Mouse (Mus musculus) CH12.LX (cell line): ENCODE results near the gene Uso1. TPM values are rescaled to one million over a fixed set of nuclear protein-coding genes. Genes with fewer than 3 reads are reported as not detected.

Experiments
- DNase-seq: peaks from one replicate; pipeline ENCODE4 v3.0.0-alpha.2; 2013; ENCODE audit errors: extremely low read depth
- H3K27ac ChIP-seq: 2 replicates; pipeline ENCODE4 v1.5.1; 2012; ENCODE audit warnings: low read depth, mild to moderate bottlenecking, control low read depth, moderate library complexity; ENCODE audit not compliant: insufficient read depth
- H3K27me3 ChIP-seq: replicated peaks from 2 replicates; pipeline ENCODE3; 2012; ENCODE audit warnings: inconsistent platforms
- H3K36me3 ChIP-seq, 2 experiments: replicated peaks in 1 of 2; 2 replicates each; pipeline versions ENCODE3 to v1.6.1; 2012; ENCODE audit warnings: inconsistent platforms in 1 of 2, low read length in 1 of 2, mild to moderate bottlenecking in 1 of 2, mixed read lengths in 1 of 2, moderate library complexity in 1 of 2; ENCODE audit not compliant: control insufficient read depth in 1 of 2, insufficient read depth in 1 of 2
- H3K4me1 ChIP-seq, 2 experiments: 2 replicates each; pipeline ENCODE4 v1.6.1; 2012; ENCODE audit warnings: inconsistent platforms in 1 of 2, moderate library complexity in 1 of 2; ENCODE audit not compliant: insufficient read depth in 2 of 2, control insufficient read depth in 1 of 2
- H3K4me2 ChIP-seq: 2 replicates; pipeline ENCODE4 v1.6.1; 2012; ENCODE audit warnings: low read depth, mild to moderate bottlenecking, control low read depth; ENCODE audit not compliant: poor library complexity, insufficient read depth, severe bottlenecking
- H3K4me3 ChIP-seq, 3 experiments: fragments of 150-350 bp in 1 of 3; sonication (generic) in 1 of 3; replicated peaks in 1 of 3; 2 replicates each; pipeline versions ENCODE3 to v1.5.1; 2011 to 2012; ENCODE audit warnings: low read depth in 2 of 3, low read length in 2 of 3, mild to moderate bottlenecking in 2 of 3, moderate library complexity in 2 of 3, control low read depth in 1 of 3, improper control_type of control experiment in 1 of 3, inconsistent platforms in 1 of 3, mixed read lengths in 1 of 3; ENCODE audit not compliant: poor library complexity in 1 of 3
- H3K79me2 ChIP-seq: replicated peaks from 2 replicates; pipeline ENCODE4 v1.6.1; 2012; ENCODE audit warnings: mild to moderate bottlenecking, moderate library complexity; ENCODE audit not compliant: control insufficient read depth, poor library complexity, insufficient read depth, severe bottlenecking; ENCODE audit errors: extremely low read depth
- H3K9ac ChIP-seq: 2 replicates; pipeline ENCODE4 v1.6.1; 2012; ENCODE audit warnings: low read depth, mild to moderate bottlenecking, control low read depth, moderate library complexity; ENCODE audit not compliant: insufficient read depth
- H3K9me3 ChIP-seq: replicated peaks from 2 replicates; pipeline ENCODE3; 2012; ENCODE audit warnings: low read length, inconsistent platforms, mixed read lengths
- CHD1 ChIP-seq: IDR thresholded peaks from 2 replicates; pipeline ENCODE4 v1.6.1; 2012; ENCODE audit warnings: low read depth, low read length, improper control_type of control experiment, inconsistent platforms
- E2F4 ChIP-seq: IDR thresholded peaks from 2 replicates; pipeline ENCODE4 v1.6.1; 2011; ENCODE audit warnings: low read depth, low read length, improper control_type of control experiment; ENCODE audit not compliant: insufficient replicate concordance
- ELF1 ChIP-seq: IDR thresholded peaks from 2 replicates; pipeline ENCODE4 v1.6.1; 2014; ENCODE audit warnings: low read depth, mild to moderate bottlenecking, inconsistent platforms, low read length, improper control_type of control experiment
- EP300 ChIP-seq: IDR thresholded peaks from 2 replicates; pipeline ENCODE4 v1.6.1; 2011; ENCODE audit warnings: low read length, improper control_type of control experiment
- ETS1 ChIP-seq: conservative IDR thresholded peaks from 2 replicates; pipeline ENCODE4 v1.6.1; 2012; ENCODE audit warnings: low read depth, mild to moderate bottlenecking, inconsistent platforms, low read length, improper control_type of control experiment, moderate library complexity
- GABPA ChIP-seq: IDR thresholded peaks from 2 replicates; pipeline ENCODE4 v1.6.1; 2012; ENCODE audit warnings: low read depth, low read length, improper control_type of control experiment, inconsistent platforms; ENCODE audit not compliant: insufficient replicate concordance
- HCFC1 ChIP-seq: IDR thresholded peaks from 2 replicates; pipeline ENCODE4 v1.6.1; 2012; ENCODE audit warnings: low read depth, mild to moderate bottlenecking, inconsistent platforms, low read length, improper control_type of control experiment
- KAT2A ChIP-seq: IDR thresholded peaks from 2 replicates; pipeline ENCODE4 v1.6.1; 2012; ENCODE audit warnings: low read length, improper control_type of control experiment, inconsistent platforms; ENCODE audit not compliant: insufficient replicate concordance
- MAFK ChIP-seq: IDR thresholded peaks from 2 replicates; pipeline ENCODE4 v1.6.1; 2011; ENCODE audit warnings: low read length, improper control_type of control experiment; ENCODE audit not compliant: insufficient replicate concordance
- MAX ChIP-seq: IDR thresholded peaks from 2 replicates; pipeline ENCODE4 v1.6.1; 2011; ENCODE audit warnings: low read length, improper control_type of control experiment
- MAZ ChIP-seq: IDR thresholded peaks from 2 replicates; pipeline ENCODE4 v1.6.1; 2012; ENCODE audit warnings: low read depth, mild to moderate bottlenecking, inconsistent platforms, low read length, improper control_type of control experiment, moderate library complexity
- MEF2A ChIP-seq: IDR thresholded peaks from 2 replicates; pipeline ENCODE4 v1.6.1; 2014; ENCODE audit warnings: low read depth, mild to moderate bottlenecking, inconsistent platforms, low read length, improper control_type of control experiment, borderline replicate concordance
- MYC ChIP-seq: IDR thresholded peaks from 2 replicates; pipeline ENCODE4 v1.6.1; 2011; ENCODE audit warnings: low read depth, mild to moderate bottlenecking, improper control_type of control experiment, low read length
- NELFE ChIP-seq: IDR thresholded peaks from 2 replicates; pipeline ENCODE4 v1.6.1; 2011; ENCODE audit warnings: low read depth, low read length, improper control_type of control experiment
- NRF1 ChIP-seq: IDR thresholded peaks from 2 replicates; pipeline ENCODE4 v1.6.1; 2014; ENCODE audit warnings: low read depth, mild to moderate bottlenecking, inconsistent platforms, low read length, improper control_type of control experiment, moderate library complexity
- POLR2AphosphoS2 ChIP-seq: IDR thresholded peaks from 2 replicates; pipeline ENCODE4 v1.6.1; 2011; ENCODE audit warnings: low read depth, low read length, improper control_type of control experiment
- RAD21 ChIP-seq: IDR thresholded peaks from 2 replicates; pipeline ENCODE4 v1.6.1; 2011; ENCODE audit warnings: low read depth, mild to moderate bottlenecking, low read length, improper control_type of control experiment, moderate library complexity
- RCOR1 ChIP-seq: conservative IDR thresholded peaks from 2 replicates; pipeline ENCODE4 v1.6.1; 2012; ENCODE audit warnings: low read depth, mild to moderate bottlenecking, inconsistent platforms, low read length, improper control_type of control experiment
- SMC3 ChIP-seq: IDR thresholded peaks from 2 replicates; pipeline ENCODE4 v1.6.1; 2011; ENCODE audit warnings: low read depth, low read length, improper control_type of control experiment
- TBP ChIP-seq: conservative IDR thresholded peaks from 2 replicates; pipeline ENCODE4 v1.6.1; 2011; ENCODE audit warnings: low read depth, low read length, improper control_type of control experiment
- TCF12 ChIP-seq: IDR thresholded peaks from 2 replicates; pipeline ENCODE4 v1.6.1; 2014; ENCODE audit warnings: low read depth, mild to moderate bottlenecking, inconsistent platforms, low read length, improper control_type of control experiment
- UBTF ChIP-seq: IDR thresholded peaks from 2 replicates; pipeline ENCODE4 v1.6.1; 2012; ENCODE audit warnings: low read depth, mild to moderate bottlenecking, inconsistent platforms, low read length, improper control_type of control experiment, moderate library complexity
- USF1 ChIP-seq: IDR thresholded peaks from 2 replicates; pipeline ENCODE4 v1.6.1; 2014; ENCODE audit warnings: low read depth, mild to moderate bottlenecking, inconsistent platforms, low read length, improper control_type of control experiment
- USF2 ChIP-seq: conservative IDR thresholded peaks from 2 replicates; pipeline ENCODE4 v1.6.1; 2011; ENCODE audit warnings: low read depth, low read length, improper control_type of control experiment
- ZC3H11A ChIP-seq: IDR thresholded peaks from 2 replicates; pipeline ENCODE4 v1.6.1; 2012; ENCODE audit warnings: low read depth, mild to moderate bottlenecking, inconsistent platforms, low read length, improper control_type of control experiment
- ZMIZ1 ChIP-seq: IDR thresholded peaks from 2 replicates; pipeline ENCODE4 v1.6.1; 2012; ENCODE audit warnings: low read depth, mild to moderate bottlenecking, inconsistent platforms, low read length, improper control_type of control experiment
- dilution Hi-C: fragments of 300-500 bp; cut with MboI; formaldehyde crosslinking; loops from 2 replicates; pipeline ENCODE4 v1.14.3; 2020; ENCODE audit warnings: low sequenced_read_pairs; ENCODE audit not compliant: extremely low pct_unique_long_range_greater_than_20kb, extremely low pct_ligation_motif_present
- in situ Hi-C: fragments of 300-500 bp; cut with MboI; formaldehyde crosslinking; loops from 3 replicates; pipeline ENCODE4 v1.14.3; 2019; ENCODE audit warnings: low sequenced_read_pairs, low pct_ligation_motif_present, low pct_unique_long_range_greater_than_20kb, mixed read lengths
- polyA plus RNA-seq: library from polyadenylated mRNA; unstranded; fragments of >175 nt; gene quantifications from 2 replicates; pipeline ENCODE4 v1.2.1, GENCODE M21; 2012; ENCODE audit warnings: low read depth; ENCODE audit not compliant: insufficient read length
- total RNA-seq, 2 experiments: library from RNA; depleted of rRNA; stranded (reverse); fragments of 300-350 nt in 1 of 2; fragments of >200 nt in 1 of 2; gene quantifications; 2 replicates each; pipeline ENCODE4 v1.2.3; 2012 to 2014

Uso1 gene
- total and polyA plus RNA-seq, 3 experiments = 19.9 to 63.7 (median 20.9) TPM

DNA sequence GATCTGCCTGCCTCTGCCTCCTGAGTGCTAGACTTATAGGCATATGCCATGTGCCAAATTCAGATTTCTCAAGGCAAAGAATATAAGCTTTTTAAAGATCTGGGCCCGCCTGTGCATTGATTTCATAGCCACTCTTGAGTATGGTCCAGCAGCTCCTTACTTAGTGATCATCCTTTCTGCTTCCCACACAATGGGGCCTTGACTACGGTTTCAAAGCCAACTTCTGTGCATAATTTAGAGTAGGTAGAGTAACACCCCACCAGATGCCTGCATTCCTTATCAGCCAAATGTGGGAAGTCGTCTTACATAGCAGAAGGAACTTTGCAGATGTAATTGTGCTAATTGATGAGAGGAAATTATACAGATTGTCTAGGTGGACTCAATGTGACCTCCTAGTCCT is 17.1 kb downstream of the Uso1 start:
- no peak overlapping the region for H3K9ac ChIP-seq
- TF ChIP-seq USF2 = no peak
- TF ChIP-seq ETS1 = no peak
- TF ChIP-seq, all 38 proteins: peak for 0
- no peak overlapping the region for H3K4me3 ChIP-seq
- H3K27ac ChIP-seq = no peak overlapping the region
- H3K79me2 ChIP-seq = no peaks in the 10 kb centered on the region
- no peak overlapping the region for H3K4me2 ChIP-seq
- H3K36me3 ChIP-seq = peaks cover 15 to 52% of the 10 kb centered on the region in 2 experiments
- H3K9me3 ChIP-seq = no peaks in the 10 kb centered on the region
- dilution Hi-C loops (no loop called here), in situ Hi-C loops (no loop called here)
- no peaks in the 10 kb centered on the region for H3K27me3 ChIP-seq
- H3K4me1 ChIP-seq = peaks cover 0 to under 1% of the 10 kb centered on the region in 2 experiments; a peak in 1 of 4 replicates
- DNase-seq = no peak

DNA sequence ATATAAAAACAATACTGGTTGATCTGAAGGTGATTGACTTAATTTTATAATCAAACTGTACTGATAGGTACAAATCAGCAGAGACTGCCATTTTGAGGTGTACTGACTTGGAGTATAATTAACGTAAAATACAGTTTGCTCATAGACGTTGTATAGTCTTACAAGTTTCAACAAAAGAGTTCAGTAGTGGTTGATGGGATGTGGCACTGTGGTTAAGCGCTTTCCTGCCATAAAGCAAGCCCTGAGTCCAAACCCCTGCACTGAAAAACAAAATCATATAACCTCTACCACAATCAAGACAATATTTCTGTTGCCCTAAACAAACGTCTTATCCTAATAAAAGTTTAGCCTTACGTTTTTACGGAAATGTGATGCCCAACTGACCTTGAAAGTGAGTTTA is 28.2 kb downstream of the Uso1 start:
- no peak for DNase-seq
- peaks cover 40 to 71% of the 10 kb centered on the region in 2 experiments for H3K36me3 ChIP-seq

DNA sequence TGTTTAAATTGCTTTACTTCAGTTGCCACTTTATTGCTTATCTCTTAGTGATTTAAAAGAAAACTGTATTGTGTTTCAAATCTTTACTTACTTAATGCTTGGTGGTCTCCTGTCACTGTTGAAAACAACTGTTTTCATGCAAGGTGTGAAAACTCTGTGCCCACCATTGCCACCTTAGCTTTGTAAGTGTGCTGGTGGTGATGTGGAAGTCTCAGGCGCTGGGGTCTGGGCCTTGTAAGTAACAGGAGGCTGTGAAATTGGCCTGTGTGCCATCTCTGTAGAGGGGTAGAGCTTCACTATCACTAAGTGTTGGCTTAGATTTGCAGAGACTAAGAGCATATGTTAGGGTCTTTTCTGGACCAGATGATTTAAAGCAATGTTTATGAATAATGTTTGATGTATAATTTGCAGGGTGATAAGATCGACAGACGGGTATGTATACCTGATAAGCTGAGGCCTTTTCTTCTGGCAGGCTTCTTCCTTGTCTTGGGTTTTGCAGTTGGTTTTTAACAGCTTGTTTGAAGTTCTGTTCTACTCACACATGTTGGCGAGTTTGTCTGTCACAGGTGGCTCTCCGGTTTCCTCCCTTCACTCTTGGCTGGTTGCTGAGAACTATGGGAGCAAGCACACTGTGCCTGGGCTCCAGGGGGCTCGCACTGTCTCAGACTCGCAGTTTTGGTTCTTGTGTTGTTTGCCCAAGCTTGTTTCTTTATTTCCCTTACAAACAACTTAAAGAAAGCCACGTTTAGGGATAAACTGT is 45.5 kb downstream of the Uso1 start:
- no peak overlapping the region for H3K9ac ChIP-seq
- H3K9me3 ChIP-seq = peaks cover 1% of the 10 kb centered on the region
- H3K4me3 ChIP-seq = no peak overlapping the region
- no peak overlapping the region for H3K4me2 ChIP-seq
- no peaks in the 10 kb centered on the region for H3K4me1 ChIP-seq
- dilution Hi-C loops (no loop called here), in situ Hi-C loops (loop anchor here (10.0 kb wide), 1 partner anchor 52 kb away; no protein-coding TSS in a partner anchor)
- peaks cover 38 to 78% of the 10 kb centered on the region in 2 experiments for H3K36me3 ChIP-seq
- H3K27ac ChIP-seq = no peak overlapping the region
- no peaks in the 10 kb centered on the region for H3K79me2 ChIP-seq
- no peaks in the 10 kb centered on the region for H3K27me3 ChIP-seq
- DNase-seq = no peak
- TF ChIP-seq SMC3 (no peak), ZC3H11A (no peak), GABPA (no peak), CHD1 (no peak), TBP (no peak), KAT2A (no peak), NRF1 (no peak), MAFK (no peak), EP300 (no peak), MAX (no peak), MEF2A (no peak), USF1 (no peak), TCF12 (no peak), RCOR1 (no peak), MAZ (no peak), ZMIZ1 (no peak)

More for the DNA sequence above, 28.2 kb downstream of the Uso1 start:
- Histone ChIP-seq H3K27ac (no peak overlapping the region), H3K4me2 (no peak overlapping the region), H3K9me3 (no peaks in the 10 kb centered on the region), H3K9ac (no peak overlapping the region), H3K27me3 (no peaks in the 10 kb centered on the region), H3K4me1 (no peaks in the 10 kb centered on the region), H3K79me2 (peaks cover 2% of the 10 kb centered on the region; the same call in 1 of the 2 replicates), H3K4me3 (no peak overlapping the region)
- TF ChIP-seq POLR2AphosphoS2 (no peak), TCF12 (no peak), TBP (no peak), HCFC1 (no peak), UBTF (no peak), MAZ (no peak), CHD1 (no peak), RAD21 (no peak), USF1 (no peak), ELF1 (no peak), ETS1 (no peak), MEF2A (no peak), E2F4 (no peak), USF2 (no peak), MAX (no peak), NELFE (no peak), MYC (no peak), EP300 (no peak)
- dilution Hi-C loops (no loop called here), in situ Hi-C loops (no loop called here)
